Mouse (Mus musculus) right cerebral cortex, postnatal 36 days (tissue): ENCODE measurements around the gene Frat1.
A peak's percentile ranks its signal among the peaks of the same experiment; 100 is the strongest.

Source experiments
- DNase-seq, 2 experiments: peaks; one replicate each; pipeline ENCODE4 v3.0.0; 2022; ENCODE audit warnings: low spot score in 2 of 2, mixed read lengths in 1 of 2

Gene Frat1

GRCm38 (mm10) chr19:41816410-41816809 is 13.4 kb upstream of the Frat1 start:
- no peak for DNase-seq

- DNase-seq = no peak
Measured at GRCm38 (mm10) chr19:41816915-41817314, 12.9 kb upstream of the Frat1 start.

- DNase-seq = no peak
Measured at GRCm38 (mm10) chr19:41817325-41817724, 12.4 kb upstream of the Frat1 start.

- DNase-seq = no peak
Measured at GRCm38 (mm10) chr19:41818749-41819148, 11.0 kb upstream of the Frat1 start.

GRCm38 (mm10) chr19:41821436-41821835 is 8.3 kb upstream of the Frat1 start:
- no peak for DNase-seq

GRCm38 (mm10) chr19:41822589-41822988 is 7.2 kb upstream of the Frat1 start:
- no peak for DNase-seq

- no peak for DNase-seq
Measured at GRCm38 (mm10) chr19:41824950-41825349, 4.8 kb upstream of the Frat1 start.

- DNase-seq = no peak
Measured at GRCm38 (mm10) chr19:41826529-41826928, 3.2 kb upstream of the Frat1 start.

- DNase-seq = no peak
Measured at GRCm38 (mm10) chr19:41828941-41829340, 829 bp upstream of the Frat1 start.

- DNase-seq = peak in 1 of 2 experiments; percentile 48
Measured at GRCm38 (mm10) chr19:41830106-41831031, 599 bp downstream of the Frat1 start.

GRCm38 (mm10) chr19:41831101-41831570 is 1.4 kb downstream of the Frat1 start:
- DNase-seq = peak in 1 of 2 experiments; percentile 44

GRCm38 (mm10) chr19:41831718-41832391 is 2.1 kb downstream of the Frat1 start:
- DNase-seq = no peak

GRCm38 (mm10) chr19:41832501-41833201 is 2.9 kb downstream of the Frat1 start:
- no peak for DNase-seq

- DNase-seq = no peak
Measured at GRCm38 (mm10) chr19:41835407-41835806, 5.6 kb downstream of the Frat1 start.

- no peak for DNase-seq
Measured at GRCm38 (mm10) chr19:41835816-41836215, 6.0 kb downstream of the Frat1 start.

GRCm38 (mm10) chr19:41836719-41837118 is 6.9 kb downstream of the Frat1 start:
- no peak for DNase-seq

- no peak for DNase-seq
Measured at GRCm38 (mm10) chr19:41837194-41837916, 7.6 kb downstream of the Frat1 start.

GRCm38 (mm10) chr19:41837917-41838261 is 8.1 kb downstream of the Frat1 start:
- no peak for DNase-seq

GRCm38 (mm10) chr19:41838808-41839207 is 9.0 kb downstream of the Frat1 start:
- DNase-seq = no peak

- DNase-seq = no peak
Measured at GRCm38 (mm10) chr19:41839685-41840084, 9.9 kb downstream of the Frat1 start.

GRCm38 (mm10) chr19:41841105-41841750 is 11.5 kb downstream of the Frat1 start:
- DNase-seq = no peak
